Mouse (Mus musculus): ENCODE results near the gene Zfp169. TPM values are rescaled to one million over a fixed set of nuclear protein-coding genes. Genes with fewer than 3 reads are reported as not detected.

The Zfp169 gene
- 2.3 and 4.0 TPM in 2 replicates for polyA plus RNA-seq (2014; fragmentation: Nextera tagmentation; extraction: Ambion mirVana)

- peak; percentile 99 for ATAC-seq (ENCODE audit: low FRiP score, low TSS enrichment)
- no peaks in the 10 kb centered on the region for H3K27me3 ChIP-seq (ENCODE audit: control insufficient read depth, insufficient read depth, low read length)
- no peaks in the 10 kb centered on the region for H3K36me3 ChIP-seq (ENCODE audit: control insufficient read depth, insufficient read depth, low read length)
- no peaks in the 10 kb centered on the region for H3K4me1 ChIP-seq (ENCODE audit: control insufficient read depth, insufficient read depth, low read length)
- peak within 1 kb of the TSS; percentile 72 for H3K4me2 ChIP-seq (replicated peaks; ENCODE audit: low read depth, low read length)
- H3K9ac ChIP-seq (ENCODE audit: low read depth, low read length), result peak within 1 kb of the TSS; percentile 68; the same call in 1 of the 2 replicates
- peak within 1 kb of the TSS; percentile 66 for H3K4me3 ChIP-seq (ENCODE audit: low read length)
- H3K27ac ChIP-seq (ENCODE audit: low read depth, low read length), result no peak within 1 kb of the TSS
- 3% methylated on average over 34 of the region's 34 CpGs for WGBS
- no peaks in the 10 kb centered on the region for H3K9me3 ChIP-seq (ENCODE audit: control insufficient read depth, low read length)
These were observed at the start of gene Zfp169, which contains the start of gene A830005F24Rik for GRCm38 (mm10) chr13:48513003-48513929. Gene Zfp169, minus strand, starts transcription at chr13:48513451. Gene A830005F24Rik, plus strand, starts transcription at chr13:48513570.

DNA sequence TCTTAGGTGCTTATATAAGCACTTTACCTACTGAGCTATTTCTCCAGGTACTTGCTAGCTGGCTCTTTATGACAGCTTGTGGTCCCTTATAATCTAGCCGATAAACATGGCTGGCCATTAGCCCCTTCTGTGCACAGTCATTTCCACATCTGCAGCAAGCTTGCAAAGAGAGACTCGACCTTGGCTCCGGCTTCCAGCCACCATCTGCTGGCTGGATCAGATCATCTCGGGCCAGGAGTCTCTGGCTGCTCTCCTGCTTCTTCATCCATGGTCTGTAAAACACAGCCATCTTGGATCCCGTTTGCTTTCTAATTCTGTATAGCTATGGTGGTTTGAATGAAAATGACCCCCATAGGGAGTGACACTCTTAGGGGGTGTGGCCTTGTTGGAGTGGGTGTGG is 49.1 kb upstream of the Zfp169 start:
- no peaks in the 10 kb centered on the region for H3K27me3 ChIP-seq (ENCODE audit: control insufficient read depth, insufficient read depth, low read length)
- H3K4me3 ChIP-seq (ENCODE audit: low read length), result no peak overlapping the region
- H3K9me3 ChIP-seq (ENCODE audit: control insufficient read depth, low read length), result no peaks in the 10 kb centered on the region
- no peak for ATAC-seq (ENCODE audit: low FRiP score, low TSS enrichment)
- no peak overlapping the region for H3K9ac ChIP-seq (ENCODE audit: low read depth, low read length)
- H3K4me1 ChIP-seq (ENCODE audit: control insufficient read depth, insufficient read depth, low read length), result 0 out of 2 replicates have a peak, but pooled peaks cover 12% of the 10 kb centered on the region
- H3K4me2 ChIP-seq (replicated peaks; ENCODE audit: low read depth, low read length), result no peak overlapping the region
- 87% methylated on average over 5 of the region's 5 CpGs for WGBS
- no peak overlapping the region for H3K27ac ChIP-seq (ENCODE audit: low read depth, low read length)
- H3K36me3 ChIP-seq (ENCODE audit: control insufficient read depth, insufficient read depth, low read length), result no peaks in the 10 kb centered on the region

DNA sequence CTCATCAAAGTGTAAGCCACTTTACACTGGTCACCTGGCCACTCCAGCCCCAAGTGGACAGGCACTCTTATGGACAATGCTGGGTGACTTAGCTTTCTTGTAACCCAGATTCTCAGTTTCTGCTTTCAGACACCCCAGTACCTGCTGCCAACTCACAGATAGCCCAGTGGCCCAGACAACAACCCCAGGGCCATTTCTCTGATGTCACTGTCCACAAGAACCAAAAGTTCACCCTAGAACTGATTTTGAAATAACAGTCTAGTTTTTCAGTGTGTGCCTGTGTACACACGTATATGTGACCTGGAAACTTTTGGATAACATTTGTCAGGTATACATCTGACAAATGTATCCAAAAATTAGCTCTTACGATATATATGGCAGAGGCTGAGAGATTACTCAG is 48.2 kb upstream of the Zfp169 start:
- no peak for ATAC-seq (ENCODE audit: low FRiP score, low TSS enrichment)
- H3K36me3 ChIP-seq (ENCODE audit: control insufficient read depth, insufficient read depth, low read length), result no peaks in the 10 kb centered on the region
- H3K27me3 ChIP-seq (ENCODE audit: control insufficient read depth, insufficient read depth, low read length), result no peaks in the 10 kb centered on the region
- no peaks in the 10 kb centered on the region for H3K9me3 ChIP-seq (ENCODE audit: control insufficient read depth, low read length)
- 0 out of 2 replicates have a peak, but pooled peaks cover 10% of the 10 kb centered on the region for H3K4me1 ChIP-seq (ENCODE audit: control insufficient read depth, insufficient read depth, low read length)
- H3K4me2 ChIP-seq (replicated peaks; ENCODE audit: low read depth, low read length), result no peak overlapping the region
- no peak overlapping the region for H3K27ac ChIP-seq (ENCODE audit: low read depth, low read length)
- H3K4me3 ChIP-seq (ENCODE audit: low read length), result no peak overlapping the region
- no peak overlapping the region for H3K9ac ChIP-seq (ENCODE audit: low read depth, low read length)
- WGBS, result 88% methylated on average over 2 of the region's 2 CpGs

DNA sequence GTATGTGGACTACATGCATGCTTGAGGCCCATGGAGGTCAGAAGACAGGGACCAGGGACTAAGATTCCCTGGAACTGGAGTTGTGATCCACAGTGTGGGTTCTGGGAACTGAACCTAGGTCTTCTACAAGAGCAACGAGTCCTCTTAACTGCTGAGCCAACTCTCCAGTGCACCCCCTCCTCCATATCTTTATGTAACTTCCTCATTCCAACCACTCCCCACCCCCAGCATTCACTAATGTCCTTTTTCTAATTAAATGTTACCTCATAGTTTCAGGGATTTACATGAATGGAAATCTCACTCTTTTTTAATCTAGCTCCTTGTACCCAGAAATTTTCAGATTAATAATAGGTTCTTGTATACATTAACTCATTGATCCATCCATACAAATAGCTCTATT is 42.7 kb upstream of the Zfp169 start:
- H3K27ac ChIP-seq (ENCODE audit: low read depth, low read length), result no peak overlapping the region
- no peak overlapping the region for H3K4me2 ChIP-seq (replicated peaks; ENCODE audit: low read depth, low read length)
- no peak overlapping the region for H3K4me3 ChIP-seq (ENCODE audit: low read length)
- H3K9me3 ChIP-seq (ENCODE audit: control insufficient read depth, low read length), result no peaks in the 10 kb centered on the region
- no peaks in the 10 kb centered on the region for H3K4me1 ChIP-seq (ENCODE audit: control insufficient read depth, insufficient read depth, low read length)
- WGBS, result 88% methylated on average over 1 of the region's 1 CpGs
- H3K36me3 ChIP-seq (ENCODE audit: control insufficient read depth, insufficient read depth, low read length), result no peaks in the 10 kb centered on the region
- no peak for ATAC-seq (ENCODE audit: low FRiP score, low TSS enrichment)
- no peak overlapping the region for H3K9ac ChIP-seq (ENCODE audit: low read depth, low read length)
- no peaks in the 10 kb centered on the region for H3K27me3 ChIP-seq (ENCODE audit: control insufficient read depth, insufficient read depth, low read length)

- Histone ChIP-seq H3K9ac (ENCODE audit: low read depth, low read length) (no peak overlapping the region), H3K4me2 (replicated peaks; ENCODE audit: low read depth, low read length) (no peak overlapping the region), H3K9me3 (ENCODE audit: control insufficient read depth, low read length) (no peaks in the 10 kb centered on the region), H3K27me3 (ENCODE audit: control insufficient read depth, insufficient read depth, low read length) (no peaks in the 10 kb centered on the region), H3K27ac (ENCODE audit: low read depth, low read length) (no peak overlapping the region), H3K4me1 (ENCODE audit: control insufficient read depth, insufficient read depth, low read length) (no peaks in the 10 kb centered on the region), H3K4me3 (ENCODE audit: low read length) (no peak overlapping the region), H3K36me3 (ENCODE audit: control insufficient read depth, insufficient read depth, low read length) (no peaks in the 10 kb centered on the region)
- ATAC-seq (ENCODE audit: low FRiP score, low TSS enrichment), result no peak
- 77% methylated on average over 1 of the region's 1 CpGs for WGBS
These were observed 41.3 kb upstream of the Zfp169 start for GRCm38 (mm10) chr13:48554552-48554951.

- 68% methylated on average over 5 of the region's 5 CpGs for WGBS
- Histone ChIP-seq H3K4me2 (replicated peaks; ENCODE audit: low read depth, low read length) (no peak overlapping the region), H3K9ac (ENCODE audit: low read depth, low read length) (no peak overlapping the region), H3K27me3 (ENCODE audit: control insufficient read depth, insufficient read depth, low read length) (no peaks in the 10 kb centered on the region), H3K4me3 (ENCODE audit: low read length) (no peak overlapping the region), H3K4me1 (ENCODE audit: control insufficient read depth, insufficient read depth, low read length) (no peaks in the 10 kb centered on the region), H3K27ac (ENCODE audit: low read depth, low read length) (0 out of 2 replicates have a peak overlapping the region, but pooled peaks have one; percentile 85), H3K36me3 (ENCODE audit: control insufficient read depth, insufficient read depth, low read length) (no peaks in the 10 kb centered on the region), H3K9me3 (ENCODE audit: control insufficient read depth, low read length) (no peaks in the 10 kb centered on the region)
- ATAC-seq (ENCODE audit: low FRiP score, low TSS enrichment), result no peak
These were observed 40.3 kb upstream of the Zfp169 start for GRCm38 (mm10) chr13:48553511-48553910.

- H3K4me3 ChIP-seq (ENCODE audit: low read length), result no peak overlapping the region
- no peaks in the 10 kb centered on the region for H3K36me3 ChIP-seq (ENCODE audit: control insufficient read depth, insufficient read depth, low read length)
- 51% methylated on average over 21 of the region's 21 CpGs for WGBS
- peak; percentile 86 for ATAC-seq (ENCODE audit: low FRiP score, low TSS enrichment)
- H3K27ac ChIP-seq (ENCODE audit: low read depth, low read length), result peak overlapping the region; percentile 85
- no peaks in the 10 kb centered on the region for H3K4me1 ChIP-seq (ENCODE audit: control insufficient read depth, insufficient read depth, low read length)
- H3K27me3 ChIP-seq (ENCODE audit: control insufficient read depth, insufficient read depth, low read length), result no peaks in the 10 kb centered on the region
- H3K4me2 ChIP-seq (replicated peaks; ENCODE audit: low read depth, low read length), result 0 out of 2 replicates have a peak overlapping the region, but pooled peaks have one; percentile 11
- H3K9me3 ChIP-seq (ENCODE audit: control insufficient read depth, low read length), result no peaks in the 10 kb centered on the region
- peak overlapping the region; percentile 20; the same call in 1 of the 2 replicates for H3K9ac ChIP-seq (ENCODE audit: low read depth, low read length)
These were observed 39.2 kb upstream of the Zfp169 start for GRCm38 (mm10) chr13:48552181-48553090.

DNA sequence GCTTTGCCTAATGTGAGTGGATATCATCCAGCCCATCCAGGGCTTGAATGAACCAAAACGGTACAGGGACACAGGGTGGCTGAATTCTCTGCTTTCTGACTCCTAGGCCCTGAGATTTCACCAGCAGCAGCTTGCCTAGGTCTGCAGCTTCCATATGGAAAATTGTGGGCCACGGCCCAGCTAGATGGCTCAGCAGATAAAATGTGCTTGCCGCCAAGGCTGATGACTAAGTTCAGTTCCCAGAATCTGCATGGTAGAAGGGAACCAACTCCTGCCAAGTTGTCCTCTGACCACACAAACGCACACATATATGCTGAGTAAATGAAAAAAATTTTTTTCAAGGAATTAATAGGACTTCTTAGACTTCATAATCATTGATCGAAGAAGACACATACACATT is 35.0 kb upstream of the Zfp169 start:
- 84% methylated on average over 5 of the region's 5 CpGs for WGBS
- H3K27ac ChIP-seq (ENCODE audit: low read depth, low read length), result no peak overlapping the region
- H3K36me3 ChIP-seq (ENCODE audit: control insufficient read depth, insufficient read depth, low read length), result no peaks in the 10 kb centered on the region
- H3K4me3 ChIP-seq (ENCODE audit: low read length), result no peak overlapping the region
- ATAC-seq (ENCODE audit: low FRiP score, low TSS enrichment), result no peak
- peaks cover 13% of the 10 kb centered on the region for H3K4me1 ChIP-seq (ENCODE audit: control insufficient read depth, insufficient read depth, low read length)
- H3K9ac ChIP-seq (ENCODE audit: low read depth, low read length), result no peak overlapping the region
- no peaks in the 10 kb centered on the region for H3K9me3 ChIP-seq (ENCODE audit: control insufficient read depth, low read length)
- no peak overlapping the region for H3K4me2 ChIP-seq (replicated peaks; ENCODE audit: low read depth, low read length)
- H3K27me3 ChIP-seq (ENCODE audit: control insufficient read depth, insufficient read depth, low read length), result no peaks in the 10 kb centered on the region

Data from kidney, embryonic 14.5 days (tissue).